Mouse (Mus musculus): Measurements from ENCODE around the gene Pak6. TPM values are rescaled to one million over a fixed set of nuclear protein-coding genes. Genes with fewer than 3 reads are reported as not detected.
"Not testable (repeated sequence)": the region's sequence is repeated elsewhere in the genome, so short reads cannot be mapped to it uniquely, and the experiment has no call there.

Gene Pak6
- total RNA-seq (2021), result under 1 TPM; 0.29 to 0.52 TPM
- long read RNA-seq, experiment 1, partial matches to known transcripts, result 0 of 1 reads
- long read RNA-seq, experiment 1, other reads (novel, unspliced or antisense), result 0 of 1 reads
- long read RNA-seq, experiment 2, result 0 reads

DNA sequence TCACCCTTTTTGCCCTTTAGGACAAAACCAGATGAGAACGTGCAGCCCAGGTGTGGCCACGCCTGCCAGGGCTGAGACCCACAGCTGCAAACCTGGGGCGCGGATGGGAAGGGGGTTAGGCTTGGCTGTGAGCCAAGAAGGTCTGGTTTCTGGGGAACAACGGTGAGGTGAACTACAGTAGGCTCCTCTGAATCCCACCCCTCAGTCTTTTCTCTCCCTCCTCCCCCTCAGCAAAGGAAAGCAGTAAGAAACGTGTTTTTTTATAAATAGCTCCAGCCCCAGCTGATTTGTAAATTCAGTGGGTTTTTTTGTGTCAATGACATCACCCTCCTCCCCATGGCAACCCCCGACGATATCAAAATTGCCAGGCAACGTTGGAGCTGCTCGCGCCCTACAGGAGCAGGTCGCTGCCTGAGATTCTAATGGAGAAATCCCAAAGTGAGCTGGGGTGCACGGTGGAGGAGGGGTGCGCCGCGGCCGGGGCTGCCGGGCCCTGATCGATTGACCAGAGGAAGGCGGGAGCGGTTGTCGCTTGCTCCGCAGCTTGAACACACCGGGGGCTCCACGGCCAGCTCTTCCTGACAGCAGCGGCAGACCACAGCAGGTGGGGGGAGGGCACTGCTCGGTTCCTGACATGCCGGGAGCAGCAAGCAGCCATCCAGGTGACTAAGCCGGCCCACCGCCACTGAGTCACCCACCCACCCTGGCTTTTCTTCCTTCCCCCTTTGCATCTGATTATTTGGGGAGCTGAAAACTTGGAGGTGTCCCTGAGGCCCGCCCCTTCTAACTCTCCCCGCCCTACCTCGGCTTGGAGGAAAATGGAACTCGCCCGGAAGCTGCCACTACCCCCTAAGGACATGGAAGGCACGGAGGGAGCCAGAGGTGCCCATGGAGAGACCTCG lies at the start of gene Pak6:
TSS of gene Pak6 (plus strand) at position 402 of the 902 bp plus-strand sequence.
- no peak for DNase-seq (ENCODE audit: low spot score in 2 of 2)

DNA sequence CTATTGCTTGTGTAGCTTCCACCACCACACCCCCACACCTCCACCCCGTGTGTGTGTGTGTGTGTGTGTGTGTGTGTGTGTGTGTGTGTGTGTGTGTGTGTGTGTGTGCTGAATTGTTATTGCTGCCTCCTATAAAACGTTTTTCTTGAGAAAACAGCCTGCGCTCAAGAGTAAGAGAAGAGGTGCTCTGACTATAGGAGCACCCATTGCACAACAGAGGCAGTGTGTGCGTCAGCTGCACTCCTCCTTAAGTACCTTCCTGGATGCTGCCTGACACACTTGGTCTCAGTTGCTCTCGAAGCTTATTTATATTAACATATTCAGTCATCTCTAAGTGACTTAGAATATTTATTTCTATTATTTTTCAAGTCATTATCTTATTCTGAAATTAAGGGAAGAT lies 45.1 kb upstream of the Pak6 start:
- no peak for DNase-seq (ENCODE audit: low spot score in 2 of 2)

DNA sequence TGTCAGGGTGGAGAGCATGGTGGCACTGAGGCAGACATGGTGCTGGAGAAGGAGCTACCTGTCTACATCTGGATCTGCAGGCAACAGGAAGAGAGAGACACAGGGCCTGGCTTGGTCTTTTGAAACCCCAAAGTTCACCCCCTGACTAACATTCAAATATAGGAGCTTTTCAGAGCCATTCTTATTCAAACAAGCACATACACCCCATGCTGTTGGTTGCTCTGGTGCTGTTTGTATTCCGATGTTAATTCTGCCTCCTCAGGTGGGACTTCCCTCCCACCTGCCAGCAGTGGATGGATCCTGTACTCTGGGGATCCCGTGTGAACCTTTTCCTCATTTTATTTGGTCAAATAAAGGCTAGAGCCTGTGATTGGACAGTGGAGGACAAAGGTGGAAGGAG lies 43.0 kb upstream of the Pak6 start:
- no peak for DNase-seq (ENCODE audit: low spot score in 2 of 2)

DNA sequence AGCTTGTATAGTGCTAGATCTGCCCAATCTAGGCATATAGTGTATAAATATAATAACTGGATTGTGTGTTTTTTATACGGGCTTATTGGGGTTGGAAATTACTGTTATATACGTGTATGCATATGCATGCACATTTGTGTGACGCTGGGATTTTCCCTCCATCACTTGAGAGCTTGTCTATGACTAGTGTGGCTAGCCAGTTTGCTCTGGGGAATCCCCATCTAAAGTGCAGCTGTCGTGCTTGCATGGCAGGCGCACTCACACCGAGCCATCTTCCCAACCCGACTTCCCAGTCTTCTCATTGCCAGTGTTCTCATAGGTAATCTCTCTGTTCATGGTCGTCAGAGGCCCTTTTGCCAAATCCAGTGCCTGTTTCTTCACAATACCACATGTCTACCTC lies 42.5 kb upstream of the Pak6 start:
- DNase-seq (ENCODE audit: low spot score in 2 of 2), result no peak

DNA sequence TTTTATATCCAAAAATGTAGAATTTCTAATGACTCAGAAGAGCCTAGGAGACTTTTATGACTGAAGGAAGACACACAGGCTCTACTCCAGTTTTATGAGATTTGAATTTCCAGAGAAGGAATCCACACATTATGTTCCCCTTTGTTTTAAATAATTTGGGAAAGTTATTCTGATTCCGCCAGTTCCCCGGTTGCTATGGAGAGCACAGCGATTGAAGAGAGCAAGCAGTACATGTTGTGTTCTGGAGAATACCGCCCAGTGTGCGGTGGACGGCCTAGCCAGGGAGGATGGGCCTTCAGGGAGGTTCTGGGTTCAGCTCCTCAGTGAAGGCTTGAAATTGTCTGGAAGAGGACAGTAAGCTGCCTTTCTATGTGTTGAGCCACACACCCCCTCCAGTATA lies 33.8 kb upstream of the Pak6 start:
- DNase-seq (ENCODE audit: low spot score in 2 of 2), result no peak

DNA sequence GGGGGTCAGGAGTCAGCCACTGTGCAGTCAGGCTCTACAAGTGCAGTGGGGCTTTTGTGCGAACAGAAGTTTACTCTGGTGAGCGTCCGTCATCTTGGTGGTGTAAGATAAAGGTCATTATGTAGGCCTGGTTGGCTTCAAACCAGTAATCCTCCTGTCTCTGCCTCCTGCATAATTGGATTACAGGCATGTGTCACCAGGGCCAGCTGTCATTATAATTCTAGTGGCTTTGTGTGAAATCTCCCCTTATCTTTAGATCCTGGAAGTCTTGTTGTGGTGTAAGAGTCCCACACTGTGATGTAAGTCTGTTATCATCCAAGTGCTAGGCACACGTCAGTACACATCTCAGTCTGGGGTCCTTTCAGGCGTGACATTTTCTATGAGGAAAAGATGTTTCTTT lies 29.7 kb upstream of the Pak6 start:
- DNase-seq (ENCODE audit: low spot score in 2 of 2), result no peak

DNA sequence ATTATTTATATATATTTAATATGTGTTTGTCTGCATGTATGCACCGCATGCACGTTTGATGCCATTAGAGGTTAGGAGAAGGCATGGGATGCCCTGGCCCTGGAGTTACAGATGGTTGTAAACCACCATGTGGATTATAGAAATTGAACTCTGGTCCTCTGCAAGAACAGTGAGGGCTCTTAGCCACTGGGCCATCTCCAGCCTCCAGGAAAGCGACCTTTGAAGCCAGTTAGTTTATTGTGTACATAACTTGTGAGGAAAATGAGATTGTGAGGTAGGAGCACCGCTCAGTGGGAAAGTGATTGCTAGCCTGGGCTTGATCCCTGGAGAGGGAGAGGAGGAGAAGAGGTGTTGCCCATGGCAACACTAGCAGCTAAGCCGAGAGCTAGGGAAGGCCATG lies 25.8 kb upstream of the Pak6 start:
- no peak for DNase-seq (ENCODE audit: low spot score in 2 of 2)

DNA sequence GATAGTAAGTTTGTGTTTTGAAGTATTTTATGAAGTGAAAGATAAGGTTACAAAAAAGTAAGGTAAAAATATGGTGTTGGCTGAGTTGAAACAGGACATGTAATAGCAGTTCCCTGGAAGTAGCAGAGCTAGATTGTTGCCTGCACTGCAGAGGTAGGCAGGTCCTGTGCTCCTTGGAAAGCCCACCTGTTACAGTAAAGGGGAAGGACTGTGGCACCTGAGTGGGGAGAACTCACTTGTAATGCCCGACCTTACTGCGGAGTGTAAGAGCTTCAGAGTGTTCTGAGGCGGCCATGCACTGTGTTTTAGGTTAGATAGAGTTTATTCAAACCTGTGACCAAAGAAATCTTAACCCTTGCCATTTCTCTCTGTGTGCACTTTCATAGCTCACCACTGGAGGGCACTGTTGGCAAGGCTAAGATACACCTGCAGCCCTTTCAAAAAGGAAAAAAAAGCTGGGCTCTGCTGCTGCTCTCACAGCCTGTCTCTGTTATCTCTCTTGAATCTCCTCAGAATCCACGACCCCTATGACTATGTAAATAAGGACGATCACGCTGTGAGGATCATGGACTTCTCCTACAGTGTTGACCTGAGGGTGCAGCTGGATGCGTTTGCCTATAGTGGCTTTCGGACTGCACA lies 25.1 kb upstream of the Pak6 start:
- peak; percentile 39 to 58 for DNase-seq (ENCODE audit: low spot score in 2 of 2)

DNA sequence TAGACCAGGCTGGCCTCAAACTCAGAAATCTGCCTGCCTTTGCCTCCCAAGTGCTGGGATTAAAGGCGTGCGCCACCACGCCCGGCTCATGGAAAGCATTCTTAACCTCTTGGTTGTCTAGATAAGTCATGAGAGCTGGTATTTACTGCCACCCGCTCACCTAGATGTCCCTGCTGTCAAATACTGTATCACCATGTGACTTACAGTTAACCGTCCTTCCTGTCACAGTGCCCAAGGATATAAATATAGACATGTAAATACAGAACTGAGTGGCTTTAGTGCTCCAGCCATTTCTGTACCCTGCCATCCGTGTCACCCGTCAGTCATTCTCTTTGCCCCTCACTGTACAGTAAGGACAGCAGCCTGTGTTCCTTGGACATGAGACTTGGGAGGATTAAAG lies 24.4 kb upstream of the Pak6 start:
- DNase-seq (ENCODE audit: low spot score in 2 of 2), result no peak

DNA sequence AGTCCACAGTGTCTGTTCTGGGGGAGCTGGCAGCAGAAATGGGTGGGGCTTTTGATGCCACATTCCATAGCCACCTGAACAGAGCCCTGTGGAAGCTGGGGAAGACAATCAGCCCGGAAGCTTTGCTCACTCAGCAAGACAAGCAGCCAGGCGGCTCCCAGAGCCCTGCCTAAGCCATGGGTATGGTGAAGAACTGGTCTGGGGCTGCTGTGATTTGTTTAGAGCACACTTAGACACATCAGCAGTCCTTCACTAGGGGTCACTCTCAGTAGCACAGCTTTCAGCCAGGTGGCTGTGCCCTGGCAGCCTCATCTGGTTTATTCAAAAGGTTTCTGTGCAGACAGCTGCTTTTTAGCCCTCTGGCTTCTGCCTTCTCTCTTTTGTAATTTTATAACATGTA lies 22.0 kb upstream of the Pak6 start:
- no peak for DNase-seq (ENCODE audit: low spot score in 2 of 2)

DNA sequence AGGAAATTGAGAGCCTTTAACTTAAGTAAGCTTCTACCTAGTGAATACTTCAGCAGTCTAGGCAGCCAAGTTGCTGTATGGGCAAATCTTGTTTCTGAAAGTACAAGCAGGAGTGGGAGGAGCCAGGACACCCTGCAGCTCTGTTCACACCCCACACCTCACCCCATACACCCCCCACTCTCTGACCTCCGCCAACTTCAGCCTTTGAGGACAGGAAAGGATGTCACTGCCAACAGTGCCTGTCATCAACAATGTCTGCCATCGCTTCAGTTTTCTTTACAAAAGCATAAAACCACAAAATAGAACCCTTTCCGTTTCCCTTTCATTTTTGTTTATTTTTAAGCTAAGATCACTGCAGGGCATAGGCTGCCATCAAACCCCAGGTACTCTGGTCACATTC lies 20.7 kb upstream of the Pak6 start:
- DNase-seq (ENCODE audit: low spot score in 2 of 2), result no peak

DNA sequence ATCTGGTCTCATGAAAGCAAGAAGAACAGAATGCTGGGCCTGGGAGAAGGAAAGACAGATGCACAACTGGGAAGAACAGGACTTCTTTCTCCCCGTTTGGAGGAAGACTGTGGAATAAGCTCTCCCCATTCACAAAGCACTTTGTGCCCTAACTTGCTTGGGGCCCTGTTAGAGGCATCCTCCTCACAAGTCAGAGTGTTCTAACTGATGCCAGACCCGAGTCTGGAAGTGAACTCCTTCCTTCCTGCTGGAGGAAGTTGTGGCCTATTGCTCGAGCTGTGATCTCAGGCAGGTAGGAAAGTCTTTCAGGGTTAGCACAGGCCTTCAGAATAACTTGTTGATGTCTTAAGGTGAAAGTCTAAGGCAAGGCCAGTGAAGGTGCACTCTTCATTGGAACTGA lies 20.2 kb upstream of the Pak6 start:
- DNase-seq (ENCODE audit: low spot score in 2 of 2), result no peak

DNA sequence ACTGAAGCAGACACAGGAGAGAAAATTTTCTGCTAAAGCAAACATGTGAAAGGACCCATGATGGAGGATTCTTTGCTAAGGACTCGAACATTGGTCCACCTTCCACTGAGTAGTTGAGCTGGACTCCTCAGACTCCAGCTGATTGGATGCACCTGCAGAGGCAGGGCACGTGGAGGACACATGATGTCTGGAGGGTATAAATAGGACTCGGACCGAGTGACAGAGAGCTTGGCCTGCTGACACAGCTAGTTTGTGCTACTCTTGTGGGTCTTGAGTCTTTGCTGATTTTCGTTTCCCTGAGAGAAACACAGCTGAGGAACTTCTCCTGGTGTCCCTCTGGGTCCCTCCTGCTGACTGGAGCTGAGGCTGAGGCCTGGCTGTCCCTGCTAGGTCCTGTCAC lies 16.4 kb upstream of the Pak6 start:
- DNase-seq (ENCODE audit: low spot score in 2 of 2), result no peak

DNA sequence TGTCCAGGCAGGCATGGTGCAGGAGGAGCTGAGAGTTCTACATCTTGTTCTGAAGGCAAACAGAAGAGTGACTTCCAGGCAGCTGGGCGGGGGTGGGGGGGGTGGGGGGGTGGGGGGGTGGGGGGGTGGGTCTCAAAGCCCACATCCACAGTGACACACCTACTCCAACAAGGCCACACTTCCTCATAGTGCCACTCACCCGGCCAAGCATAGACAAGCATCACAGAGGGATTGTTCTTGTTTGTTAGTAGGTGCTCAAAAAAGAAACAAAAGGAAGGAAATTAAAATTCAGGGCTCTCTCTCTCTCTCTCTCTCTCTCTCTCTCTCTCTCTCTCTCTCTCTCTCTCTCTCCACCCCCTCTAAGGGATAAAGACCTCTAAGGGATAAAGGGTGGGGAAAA lies 12.4 kb upstream of the Pak6 start:
- DNase-seq (ENCODE audit: low spot score in 2 of 2), result not testable (repeated sequence)

DNA sequence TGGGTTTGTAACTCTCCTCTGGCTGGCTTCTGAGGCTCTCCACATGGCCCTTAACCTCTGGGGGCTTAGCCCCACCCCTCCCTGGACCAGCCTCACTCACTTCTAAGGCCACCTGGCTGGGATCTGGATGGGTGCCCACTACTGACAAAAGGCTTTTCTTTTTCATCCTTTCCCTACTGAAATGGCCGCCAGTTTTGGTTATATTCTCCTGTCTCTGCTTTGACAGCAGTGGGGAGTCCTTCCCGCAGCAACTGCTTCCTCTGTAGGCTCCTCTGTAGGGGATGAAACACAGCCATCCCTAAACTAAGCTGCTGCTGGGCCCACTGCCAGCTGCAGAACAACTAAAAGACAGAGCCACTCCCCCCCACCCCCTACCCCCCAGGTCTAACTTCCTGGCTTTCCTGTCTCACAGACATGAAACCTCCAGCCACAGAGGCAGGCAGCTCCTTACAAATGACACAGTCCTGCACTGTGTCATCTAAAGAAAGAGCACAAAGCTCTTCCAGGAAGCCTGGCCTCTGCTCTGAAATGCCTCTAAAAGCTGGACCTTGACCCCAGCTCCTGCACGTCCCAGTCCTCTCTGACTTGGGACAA lies 6.3 kb upstream of the Pak6 start:
- no peak for DNase-seq (ENCODE audit: low spot score in 2 of 2)

DNA sequence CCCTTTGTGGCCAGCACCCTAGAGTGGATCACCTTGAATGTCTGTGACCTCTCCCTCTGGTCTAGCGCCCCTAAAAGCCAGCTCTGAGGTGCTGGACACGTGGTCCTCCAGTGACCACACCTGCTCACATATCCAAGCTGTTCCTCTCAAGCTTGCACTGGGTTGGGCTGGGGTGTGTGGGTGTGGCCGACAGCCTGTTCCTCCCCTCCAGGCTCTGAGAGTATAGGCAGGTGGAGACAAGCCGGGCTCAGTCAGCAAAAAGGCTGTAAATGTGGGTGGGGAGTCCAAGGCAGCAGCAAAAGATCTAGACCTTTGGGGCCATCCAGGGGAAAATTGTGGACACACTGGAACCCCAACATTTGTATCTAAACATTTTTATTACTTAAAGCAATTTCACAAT lies 4.6 kb upstream of the Pak6 start:
- DNase-seq (ENCODE audit: low spot score in 2 of 2), result no peak

DNA sequence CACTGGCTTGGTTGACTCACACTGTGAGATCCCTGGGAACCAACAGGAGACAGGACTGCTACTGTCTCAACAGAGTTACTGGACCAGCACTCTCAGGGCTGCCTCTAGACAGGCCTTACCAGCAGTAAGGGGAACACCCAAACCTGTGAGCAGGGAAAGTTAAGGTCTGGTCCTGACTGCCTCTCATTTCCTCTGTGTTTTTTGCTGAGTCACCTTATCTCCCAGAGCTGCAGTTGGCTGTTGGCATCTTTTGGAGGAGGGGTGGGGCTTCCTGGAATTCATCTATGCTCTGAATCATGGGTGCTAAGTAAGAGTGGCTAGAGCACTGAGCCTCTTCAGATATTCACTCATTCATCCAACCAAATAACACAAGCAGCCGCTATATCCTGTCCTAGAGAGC lies 4.0 kb upstream of the Pak6 start:
- DNase-seq (ENCODE audit: low spot score in 2 of 2), result no peak

DNA sequence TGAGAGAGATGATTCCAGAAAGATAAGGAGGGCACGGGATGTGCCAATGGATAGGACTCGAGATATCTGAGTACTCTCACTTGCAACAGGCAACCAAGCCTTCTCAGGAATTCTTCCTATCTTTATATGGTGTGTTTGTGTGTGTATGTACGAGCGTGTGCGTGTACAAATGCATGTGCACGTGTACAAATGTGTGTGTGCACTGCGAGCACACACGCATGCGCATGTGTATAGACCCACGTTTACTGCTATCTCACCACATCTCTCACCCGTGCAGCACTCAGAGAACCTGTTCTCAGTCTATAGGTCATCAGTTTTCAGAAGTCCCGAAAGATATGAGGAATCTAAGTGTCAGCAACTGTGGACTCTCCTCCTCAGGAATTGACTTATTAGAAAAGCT lies 3.6 kb upstream of the Pak6 start:
- DNase-seq (ENCODE audit: low spot score in 2 of 2), result no peak

DNA sequence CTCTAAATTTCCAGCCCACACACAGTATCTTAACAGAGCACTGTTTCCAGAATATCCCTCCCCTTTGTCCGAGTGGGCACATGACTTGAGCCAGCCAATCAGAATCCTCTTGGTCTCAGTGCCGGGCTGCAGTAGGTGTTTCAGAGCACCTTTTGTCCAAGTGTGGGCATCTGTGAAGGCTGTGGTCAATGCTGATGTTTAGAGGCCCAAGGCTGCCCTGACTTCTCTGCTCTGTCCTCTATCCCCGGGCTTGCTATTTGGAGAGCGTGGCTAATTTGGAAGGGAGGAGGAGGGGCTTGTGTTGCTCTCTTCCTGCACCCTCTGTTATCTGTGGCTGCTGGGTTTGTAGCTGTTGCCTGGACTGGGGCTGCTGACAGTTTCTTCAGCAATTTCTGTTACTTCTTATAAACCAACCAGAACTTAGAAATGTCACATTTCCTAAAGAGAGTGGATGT lies 3.1 kb upstream of the Pak6 start:
- DNase-seq (ENCODE audit: low spot score in 2 of 2), result no peak

DNA sequence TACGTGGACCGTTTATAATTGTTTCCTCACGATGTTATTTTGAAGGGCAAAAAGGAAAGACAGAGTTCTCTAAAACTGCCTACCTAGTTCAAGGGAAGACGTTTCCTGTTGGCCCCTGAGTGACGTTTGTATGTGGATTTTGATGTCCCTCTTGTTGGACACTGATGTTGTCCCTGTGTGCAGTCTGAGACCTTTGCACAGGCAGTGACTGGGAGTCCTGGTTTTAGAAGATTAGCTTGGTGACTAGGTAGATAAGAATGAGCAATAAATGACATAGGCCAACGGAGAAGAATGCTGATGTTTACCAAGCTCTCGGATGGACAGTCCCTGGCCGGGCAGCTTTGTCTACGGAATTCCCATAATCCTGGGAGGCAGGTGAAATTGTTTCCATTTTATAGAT lies 1.2 kb upstream of the Pak6 start:
- no peak for DNase-seq (ENCODE audit: low spot score in 2 of 2)

DNA sequence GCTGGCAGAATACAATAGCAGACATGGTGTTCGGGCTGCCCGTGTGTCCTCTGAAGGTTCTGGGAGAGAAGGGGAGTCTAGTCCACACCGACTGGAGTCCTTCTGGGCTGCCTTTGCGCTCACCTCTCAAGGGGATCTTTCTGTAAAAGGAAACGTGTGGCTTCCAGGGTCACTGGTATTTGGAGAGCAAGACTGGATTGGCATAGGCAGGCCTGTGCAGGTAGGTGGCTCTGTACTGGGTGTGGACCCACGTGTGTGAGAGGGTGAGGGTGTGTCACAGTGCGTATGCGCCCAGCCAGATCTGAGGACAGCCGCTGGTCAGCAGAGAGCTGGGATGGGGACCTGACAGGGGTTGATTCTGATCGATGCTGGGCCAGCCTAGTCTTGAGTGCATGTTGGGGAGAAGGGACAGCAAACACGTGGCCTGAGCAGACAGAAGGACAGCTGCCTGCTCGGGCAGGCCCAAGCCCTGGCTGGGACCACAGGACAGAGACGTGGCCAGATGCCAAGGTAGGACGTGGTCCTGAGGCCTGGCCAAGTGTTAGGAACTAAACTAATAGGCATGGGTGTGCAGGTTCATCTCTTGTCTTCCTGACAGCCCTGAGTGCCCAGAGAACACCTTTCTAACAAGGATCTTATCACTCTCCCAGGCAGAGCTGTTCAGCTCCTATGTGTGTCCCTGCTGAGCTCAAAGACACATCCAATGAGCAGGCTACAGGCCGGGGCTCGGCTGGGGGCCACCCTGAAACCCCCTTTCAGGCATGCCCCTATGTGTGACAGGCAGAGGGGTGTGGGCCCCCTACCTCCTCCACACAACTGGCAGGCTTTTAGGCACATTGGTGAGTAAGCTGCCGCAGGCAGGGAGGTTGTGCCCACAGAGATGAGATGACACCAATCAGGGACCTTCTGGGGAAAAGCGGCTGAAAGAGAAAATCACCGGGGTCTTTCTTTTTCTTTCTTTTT lies 982 bp downstream of the Pak6 start:
- no peak for DNase-seq (ENCODE audit: low spot score in 2 of 2)
